Mouse (Mus musculus) fat pad, adult 2 months (tissue): ENCODE results near the gene Rab23.
"Not testable (repeated sequence)": the region's sequence is repeated elsewhere in the genome, so short reads cannot be mapped to it uniquely, and the experiment has no call there.

Experiments used
- DNase-seq: peaks from one replicate; pipeline ENCODE4 v3.0.0-alpha.2; 2011; ENCODE audit warnings: low read depth, low spot score; ENCODE audit errors: extremely low read depth

Rab23 gene

DNA sequence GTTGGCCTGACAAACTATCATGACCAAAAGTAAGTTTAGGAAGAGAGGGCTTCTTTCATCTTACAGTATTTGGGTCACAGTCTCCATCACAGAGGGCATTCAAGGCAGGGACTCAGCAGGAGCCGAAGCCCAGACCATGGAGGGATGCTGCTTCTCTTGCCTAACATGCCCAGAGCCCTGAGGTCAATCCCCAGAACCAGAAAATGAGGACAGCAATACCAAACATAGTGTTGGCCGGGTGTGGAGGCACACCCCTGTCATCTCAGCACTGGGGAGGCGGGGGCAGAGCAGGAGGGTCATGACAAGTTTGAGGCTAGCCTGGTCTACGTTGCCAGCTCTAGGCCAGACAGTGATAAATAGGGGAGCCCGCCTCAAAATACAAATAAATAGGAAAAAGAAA lies 5.4 kb downstream of the Rab23 start:
- DNase-seq = no peak

DNA sequence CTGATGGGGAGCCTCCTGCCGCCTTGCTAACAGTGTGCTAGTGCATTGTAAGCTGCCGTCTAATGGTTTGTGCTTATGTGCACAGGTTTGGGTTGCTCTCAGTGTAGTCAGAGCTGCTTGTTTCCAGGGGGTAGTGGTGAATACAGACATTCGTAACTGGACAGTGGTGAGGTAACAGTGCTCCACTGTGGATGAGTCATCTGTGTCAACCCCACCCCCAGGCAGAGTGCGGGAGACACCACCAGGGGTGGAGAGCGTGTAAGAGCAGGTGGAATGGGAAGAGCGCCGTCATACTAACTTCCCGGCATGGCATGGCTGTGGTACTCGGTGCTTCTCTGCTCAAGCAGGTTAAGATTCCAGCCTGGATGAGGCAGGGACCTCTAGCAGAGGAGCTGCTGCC lies 13.4 kb downstream of the Rab23 start:
- DNase-seq = no peak

DNA sequence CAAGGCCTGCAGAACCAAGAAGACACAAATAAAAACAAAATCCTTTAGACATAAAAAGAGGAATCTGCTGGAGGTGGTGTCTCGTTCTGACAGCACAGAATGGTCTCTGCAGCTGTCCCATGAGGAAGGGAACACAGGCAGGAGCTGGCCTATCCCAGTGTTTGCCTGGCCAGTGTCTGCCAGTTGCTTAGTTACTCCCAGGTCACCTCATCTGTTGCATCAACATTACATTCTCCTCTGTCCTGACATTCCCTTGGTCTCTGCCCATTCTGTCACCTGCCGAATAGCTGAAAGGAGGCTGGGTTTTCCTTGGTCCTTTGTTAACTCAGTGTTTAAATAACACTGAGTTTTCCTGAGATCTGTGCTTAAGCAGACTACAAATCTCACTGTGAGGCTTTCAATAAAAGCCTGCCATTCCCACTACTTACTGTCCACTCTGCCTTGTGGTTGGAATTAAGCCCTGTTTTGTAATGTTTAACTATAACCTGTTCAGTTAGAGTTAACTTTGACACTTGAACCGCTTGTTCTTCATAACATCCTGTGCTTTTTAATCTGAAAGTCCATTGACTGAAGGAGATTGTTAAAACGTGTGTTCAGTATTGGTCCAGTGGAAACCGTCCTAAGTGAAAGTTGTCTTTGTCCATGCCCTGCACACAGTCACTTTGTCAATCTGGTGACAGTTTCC lies 14.5 kb downstream of the Rab23 start:
- no peak for DNase-seq

DNA sequence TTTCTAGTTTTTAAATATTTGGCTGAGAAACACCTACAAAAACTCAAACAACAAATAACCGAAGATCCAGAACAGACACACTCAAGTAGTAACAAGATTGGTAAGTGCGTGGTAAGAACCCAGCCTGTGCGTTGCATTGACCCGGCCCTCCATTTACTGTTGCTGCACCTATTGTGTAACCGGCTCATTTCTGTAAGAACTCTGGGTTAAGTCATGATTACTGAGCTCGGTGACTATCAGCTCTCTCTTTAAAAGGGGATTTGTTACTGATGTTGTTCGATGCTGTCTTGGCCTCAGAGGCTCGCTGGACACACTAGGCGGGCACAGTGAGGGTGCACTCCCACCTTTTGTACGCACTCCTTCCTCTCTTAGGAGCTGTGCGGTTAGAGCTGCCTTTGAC lies 18.6 kb downstream of the Rab23 start:
- DNase-seq = no peak

DNA sequence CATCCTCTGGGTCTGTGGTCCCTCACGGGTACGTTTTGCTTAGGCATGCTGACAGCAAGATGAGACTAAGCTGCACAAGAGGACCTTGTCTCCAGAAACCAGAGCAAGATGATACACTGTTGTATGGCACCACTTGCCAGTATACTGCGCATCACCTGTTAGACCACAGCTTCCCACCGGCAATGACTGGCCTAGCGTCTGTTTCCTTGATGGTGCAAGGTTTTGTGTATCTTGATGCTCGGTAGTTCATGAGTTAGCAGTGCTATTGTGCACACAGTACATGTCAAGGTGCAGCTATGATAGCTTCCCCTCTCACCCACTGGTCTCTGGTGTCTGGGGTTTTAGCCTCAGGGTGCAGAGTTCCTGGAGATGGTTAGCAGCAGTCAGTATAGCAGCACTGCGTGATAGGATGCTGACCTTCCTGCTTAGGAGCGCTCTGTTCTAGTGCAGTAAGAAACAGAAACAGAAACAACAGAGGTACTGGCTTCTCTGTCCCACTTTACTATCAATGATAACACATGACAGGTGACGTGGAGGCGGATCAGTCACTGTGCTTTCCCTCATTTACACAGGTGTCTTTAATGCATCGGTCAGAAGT lies 19.1 kb downstream of the Rab23 start:
- DNase-seq = no peak

DNA sequence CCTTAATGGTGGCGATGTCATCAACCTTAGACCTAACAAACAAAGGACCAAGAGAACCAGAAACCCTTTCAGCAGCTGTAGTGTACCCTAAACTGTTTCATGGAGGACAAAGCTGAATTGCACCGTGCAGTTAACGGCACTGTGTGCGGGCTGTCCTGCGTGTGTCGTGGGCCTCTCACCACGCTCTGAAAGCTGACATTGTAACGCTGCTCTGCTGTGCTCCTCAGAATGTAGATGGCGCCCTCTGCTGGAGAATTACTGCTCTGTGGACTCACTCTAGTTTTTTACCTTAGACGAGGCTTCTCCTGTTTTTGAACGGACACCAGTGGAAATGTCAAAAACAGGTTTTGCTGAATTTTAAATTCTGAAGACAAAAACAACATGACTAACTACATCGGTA lies 19.6 kb downstream of the Rab23 start:
- DNase-seq = no peak

DNA sequence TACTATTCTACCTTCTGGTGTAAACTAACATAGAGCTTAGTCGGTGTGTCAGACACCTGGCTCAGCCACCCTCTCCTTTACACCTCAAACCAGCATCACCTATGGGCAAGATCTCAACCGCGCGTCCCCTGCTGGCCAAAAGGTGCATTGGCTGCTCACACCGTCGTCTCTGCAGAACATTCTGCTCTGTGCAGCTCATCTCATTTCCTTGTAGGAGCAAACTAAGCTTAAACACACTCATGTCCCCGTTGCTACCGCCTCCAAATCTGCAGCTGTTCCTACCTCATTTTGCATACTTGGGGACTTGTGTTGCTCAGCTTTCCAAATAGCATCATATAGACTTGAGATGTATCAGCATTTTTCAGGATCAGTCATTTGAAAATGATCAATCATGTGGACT lies 23.2 kb downstream of the Rab23 start:
- no peak for DNase-seq

DNA sequence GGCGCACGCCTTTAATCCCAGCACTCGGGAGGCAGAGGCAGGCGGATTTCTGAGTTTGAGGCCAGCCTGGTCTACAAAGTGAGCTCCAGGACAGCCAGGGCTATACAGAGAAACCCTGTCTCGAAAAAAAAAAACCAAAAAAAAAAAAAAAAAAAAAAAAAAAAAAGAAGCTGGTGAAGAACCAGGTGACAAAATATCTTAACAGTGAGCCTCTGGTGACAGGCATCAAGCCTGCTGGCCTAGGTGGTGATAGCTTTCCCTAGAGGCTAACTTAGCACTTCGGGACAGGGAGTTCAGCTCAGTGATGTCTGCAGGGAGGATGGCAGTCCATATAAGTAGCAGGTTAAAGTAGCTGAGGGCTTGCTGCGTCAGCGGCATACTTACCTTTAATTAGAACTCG lies 25.1 kb downstream of the Rab23 start:
- not testable (repeated sequence) for DNase-seq

DNA sequence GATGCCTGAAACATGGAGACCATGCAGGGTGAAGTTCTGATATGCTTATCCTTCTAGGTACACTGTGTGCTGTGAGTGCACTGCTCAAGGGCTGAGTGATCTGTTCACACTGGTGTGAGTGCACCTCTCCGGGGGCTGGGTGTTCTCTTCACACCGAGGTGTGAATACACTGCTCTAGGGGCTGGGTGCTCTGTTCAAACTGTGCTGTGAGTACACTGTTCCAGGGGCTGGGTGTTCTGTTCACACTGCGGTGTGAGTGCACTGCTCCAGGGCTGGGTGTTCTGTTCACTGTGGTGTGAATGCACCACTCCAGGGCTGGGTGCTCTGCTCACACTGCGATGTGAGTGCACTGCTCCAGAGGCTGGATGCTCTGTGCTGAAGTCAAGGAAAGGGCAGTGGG lies 26.2 kb downstream of the Rab23 start:
- DNase-seq = no peak

DNA sequence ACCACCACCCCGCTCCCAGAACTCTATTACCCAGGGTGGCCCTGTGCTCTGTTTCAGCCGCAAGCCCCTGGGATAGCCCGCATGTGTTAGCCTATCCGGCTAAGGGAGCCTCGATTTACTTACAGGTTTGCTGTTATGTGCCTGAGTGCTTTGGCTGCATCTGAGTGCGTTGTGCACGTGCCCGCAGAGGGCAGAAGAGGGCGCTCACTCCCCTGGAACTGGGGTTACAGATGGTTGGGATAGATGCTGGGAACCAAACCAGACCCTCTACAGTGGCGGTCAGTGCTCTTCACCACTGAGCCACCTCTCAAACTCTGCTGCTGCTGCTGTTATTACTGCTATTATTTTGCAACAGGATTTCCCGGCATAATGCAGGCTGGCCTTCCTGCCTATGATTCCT lies 29.4 kb downstream of the Rab23 start:
- no peak for DNase-seq

DNA sequence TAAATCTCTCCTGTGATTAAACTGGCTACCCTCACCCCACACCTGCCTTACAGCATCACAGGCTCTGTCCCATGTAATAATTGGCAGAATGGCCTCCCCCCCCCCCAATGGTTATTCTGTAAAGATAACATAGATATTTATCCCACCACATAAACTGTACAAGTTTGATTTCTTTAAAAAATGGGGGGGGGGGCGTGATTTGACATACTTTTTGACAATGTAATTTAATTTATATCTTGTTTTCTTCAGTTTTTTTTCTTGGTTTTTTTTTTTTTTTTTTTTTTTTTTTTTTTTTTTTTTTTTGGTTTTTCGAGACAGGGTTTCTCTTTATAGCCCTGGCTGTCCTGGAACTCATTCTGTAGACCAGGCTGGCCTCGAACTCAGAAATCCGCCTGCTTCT lies 30.0 kb downstream of the Rab23 start:
- DNase-seq = not testable (repeated sequence)

DNA sequence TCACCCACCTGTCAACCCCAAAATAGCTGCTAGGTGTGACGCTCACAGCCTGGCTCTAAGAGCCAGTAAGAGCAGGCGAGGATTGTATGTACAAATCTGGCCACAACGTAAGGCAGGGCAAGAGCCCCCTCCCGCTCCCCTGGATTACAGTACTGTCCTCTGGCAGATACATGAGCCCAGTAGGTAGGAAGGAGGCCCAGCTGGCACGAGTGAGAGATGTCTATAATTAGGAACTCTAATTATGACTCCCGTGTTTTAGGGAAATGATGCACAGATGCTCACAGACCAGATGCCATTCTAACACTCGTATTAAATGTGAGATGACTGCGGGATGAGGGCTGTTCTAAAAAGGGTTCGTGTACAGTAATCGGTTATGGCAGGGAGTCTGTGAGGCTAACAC lies 31.6 kb downstream of the Rab23 start:
- no peak for DNase-seq

DNA sequence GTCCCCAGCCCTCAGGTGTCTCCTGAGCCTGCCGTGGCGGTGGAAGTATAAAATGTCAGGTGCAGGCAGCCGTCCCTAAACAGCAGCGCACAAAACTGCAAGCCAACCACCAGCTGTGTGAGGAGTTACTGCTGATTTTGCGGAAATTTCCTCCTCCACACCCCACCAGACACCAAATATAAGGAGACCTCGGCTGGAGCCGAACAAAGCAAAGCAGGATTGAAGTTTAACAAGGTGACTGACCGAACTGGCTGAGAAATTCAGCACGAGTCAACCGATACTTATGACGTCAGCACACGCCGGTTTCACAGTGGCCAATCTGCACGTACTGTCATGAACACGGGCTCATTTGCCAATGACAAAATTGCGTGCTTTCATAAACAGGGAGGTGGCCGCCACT lies 34.4 kb downstream of the Rab23 start:
- DNase-seq = no peak

DNA sequence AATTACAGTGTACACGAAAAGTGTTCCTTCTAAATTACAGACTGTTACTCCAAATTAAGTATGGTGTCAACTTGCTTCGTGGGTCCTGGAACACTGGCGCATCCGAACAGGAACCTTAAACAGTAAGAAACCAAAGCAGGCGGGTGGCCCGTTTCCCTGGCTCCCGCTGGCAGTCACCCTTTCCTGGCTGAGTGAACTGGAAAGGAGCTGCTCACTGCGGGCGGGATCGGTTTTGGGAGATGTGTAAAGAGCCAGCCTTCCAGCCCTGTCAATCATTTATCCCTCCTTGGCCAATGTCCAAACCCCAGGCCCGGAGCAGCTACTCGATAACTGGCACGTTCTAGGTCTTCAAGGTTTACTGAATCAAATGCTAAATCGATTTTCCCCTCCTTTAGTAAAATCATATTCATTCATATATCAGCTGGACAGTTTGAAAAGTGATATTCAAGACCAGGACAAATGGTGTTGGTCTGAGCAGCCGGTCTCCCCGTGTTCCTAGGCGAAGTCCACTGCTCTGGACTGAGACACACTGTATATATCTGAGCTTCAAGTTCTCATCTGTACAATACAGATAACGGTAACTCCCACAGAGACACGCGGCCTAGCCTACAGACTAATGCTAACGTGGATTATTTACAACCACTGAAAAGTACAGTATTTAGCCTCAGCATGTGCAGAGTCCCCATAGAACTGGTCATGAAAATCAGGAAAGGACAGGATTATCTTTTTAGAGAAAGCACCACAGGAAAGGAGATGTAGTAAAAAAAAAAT lies 35.5 kb downstream of the Rab23 start:
- no peak for DNase-seq

DNA sequence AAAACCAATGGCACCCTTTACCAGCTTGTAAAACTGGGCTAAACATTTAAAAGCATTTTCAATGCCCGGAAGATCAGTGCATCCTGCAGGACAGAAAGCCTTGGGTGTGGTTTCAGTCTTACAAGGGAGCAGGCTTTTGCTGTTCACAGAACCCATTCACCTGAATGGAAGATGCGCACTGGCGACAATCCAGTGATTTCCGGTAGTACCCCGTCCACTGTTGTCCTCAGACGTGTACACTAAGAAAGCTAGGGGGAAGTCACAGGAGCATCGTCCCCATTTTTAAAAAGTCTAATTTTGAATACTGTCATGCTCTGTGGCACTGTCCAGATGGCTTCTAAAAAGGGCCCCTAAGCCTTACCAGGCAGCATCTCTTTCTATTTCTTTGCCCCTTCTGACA lies 36.1 kb downstream of the Rab23 start:
- no peak for DNase-seq

DNA sequence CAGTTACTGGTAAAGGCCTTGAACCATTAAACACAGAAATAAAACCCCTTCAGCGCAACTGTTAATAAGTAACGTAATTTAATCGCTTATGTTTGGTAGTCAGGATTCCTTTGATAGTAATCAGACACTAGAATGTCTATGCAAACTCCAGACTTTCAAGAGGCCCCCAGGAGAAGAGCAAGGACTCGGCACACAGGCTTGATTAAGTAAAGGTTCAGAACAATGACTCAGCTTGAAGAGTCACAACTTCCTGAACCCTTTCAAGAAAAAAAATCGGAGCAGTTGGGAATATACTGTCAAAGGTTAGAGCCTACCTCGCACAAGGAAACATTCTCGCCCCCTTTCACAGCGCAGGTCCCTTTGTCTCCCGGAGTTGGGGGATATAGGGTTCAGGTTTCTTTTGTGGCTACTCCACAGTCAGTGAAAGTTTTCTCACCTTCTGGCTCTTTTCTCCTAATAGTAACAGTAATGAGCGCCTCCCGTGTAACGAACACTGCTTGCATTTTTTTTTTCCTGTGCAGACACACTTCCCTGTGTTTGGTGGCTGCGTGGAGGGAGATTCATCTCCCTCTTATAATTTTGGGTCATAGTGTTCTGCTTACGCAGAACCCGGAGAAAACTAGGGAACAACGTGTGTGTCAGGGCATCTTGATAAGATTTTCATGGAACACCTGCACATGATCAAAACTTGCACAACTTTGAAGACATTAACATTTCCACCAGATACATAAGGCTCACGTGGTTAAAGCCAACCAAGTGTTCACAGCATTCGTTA lies 36.8 kb downstream of the Rab23 start:
- no peak for DNase-seq

DNA sequence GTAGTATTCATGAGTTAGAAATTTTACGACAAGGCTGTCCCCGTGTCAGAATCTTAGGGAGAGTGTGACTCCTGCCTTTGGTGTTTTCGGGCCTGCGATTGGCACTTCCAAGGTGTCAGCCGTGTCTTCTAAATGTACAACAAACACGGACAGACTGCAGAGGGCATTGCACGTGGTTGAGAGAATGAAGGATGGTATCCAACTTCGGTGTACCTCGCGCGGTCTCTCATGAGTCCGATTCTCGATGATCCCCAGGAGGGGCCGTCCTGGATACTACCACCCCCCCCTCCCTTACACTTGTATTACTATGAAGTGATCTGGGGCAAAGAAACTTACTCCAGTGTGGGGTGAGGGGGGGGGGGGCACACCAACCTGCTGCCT lies 37.3 kb downstream of the Rab23 start:
- DNase-seq = no peak

DNA sequence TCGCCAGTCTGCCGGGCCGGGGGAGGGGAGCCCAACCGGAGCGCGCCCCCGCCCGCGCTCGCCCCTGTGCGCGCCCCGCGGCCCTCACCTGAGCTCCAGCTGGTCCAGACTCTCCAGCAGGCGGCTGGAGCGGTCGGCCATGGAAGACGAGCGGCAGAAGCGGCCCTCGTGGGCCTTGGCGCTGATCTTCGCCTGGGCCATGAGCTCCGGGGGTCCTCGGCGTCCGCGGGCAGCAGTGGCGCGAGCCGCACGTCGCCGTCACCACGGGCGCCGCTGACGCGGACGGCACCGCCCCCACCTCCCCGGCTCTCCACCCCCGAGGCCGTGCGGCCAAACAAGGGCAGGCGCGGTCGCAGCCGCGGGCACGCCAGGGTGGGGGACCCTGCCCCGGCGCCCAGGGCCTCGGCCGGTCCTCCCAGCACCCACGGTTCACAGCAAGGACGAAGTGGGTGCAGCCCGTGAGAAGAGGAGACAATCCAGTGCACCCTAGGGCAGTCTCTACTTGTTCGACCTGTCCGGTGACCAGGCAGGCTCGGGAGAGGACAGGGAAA lies 37.9 kb downstream of the Rab23 start, which contains the start of gene Bag2:
Gene Bag2 (minus strand): TSS at position 305 of the 551 bp plus-strand sequence.
- DNase-seq = no peak

DNA sequence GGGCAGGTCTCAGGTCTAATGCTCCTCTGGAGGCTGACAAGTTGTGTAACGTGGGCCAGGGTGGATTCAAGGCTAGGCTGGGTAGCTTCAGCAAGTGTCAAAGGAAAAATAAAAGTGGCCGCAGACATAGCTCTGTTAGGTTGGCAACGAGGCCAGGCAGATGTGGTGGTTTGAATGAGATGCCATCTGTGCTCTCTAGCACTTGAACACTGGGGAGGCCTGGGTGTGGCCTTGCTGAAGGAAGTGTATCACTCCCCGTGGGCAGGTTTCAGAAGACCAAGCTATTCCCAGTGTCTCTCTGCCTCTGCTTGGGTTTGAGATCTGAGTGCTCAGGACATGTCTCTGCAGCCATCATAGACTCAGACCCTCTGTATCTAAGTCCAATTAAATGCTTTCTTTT lies 38.8 kb downstream of the Rab23 start:
- no peak for DNase-seq

DNA sequence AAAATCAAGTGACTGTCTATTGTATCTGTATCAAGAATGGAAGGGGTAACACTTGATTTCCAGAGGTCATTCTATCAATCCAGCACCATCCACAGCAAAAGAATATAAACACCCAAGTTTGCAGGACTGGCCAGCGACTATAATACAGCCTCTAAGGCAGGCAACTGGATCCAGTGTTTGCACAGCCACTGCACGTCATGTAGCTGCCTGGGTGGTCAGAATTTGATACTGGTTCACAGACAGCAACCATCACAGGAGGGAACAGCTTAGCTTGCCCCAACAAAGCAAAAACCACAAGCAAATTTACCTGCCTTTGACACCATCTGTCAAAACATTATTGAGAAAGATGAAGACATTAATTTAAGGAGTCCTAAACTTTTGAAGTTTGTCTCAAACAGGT lies 44.1 kb downstream of the Rab23 start:
- DNase-seq = no peak

DNA sequence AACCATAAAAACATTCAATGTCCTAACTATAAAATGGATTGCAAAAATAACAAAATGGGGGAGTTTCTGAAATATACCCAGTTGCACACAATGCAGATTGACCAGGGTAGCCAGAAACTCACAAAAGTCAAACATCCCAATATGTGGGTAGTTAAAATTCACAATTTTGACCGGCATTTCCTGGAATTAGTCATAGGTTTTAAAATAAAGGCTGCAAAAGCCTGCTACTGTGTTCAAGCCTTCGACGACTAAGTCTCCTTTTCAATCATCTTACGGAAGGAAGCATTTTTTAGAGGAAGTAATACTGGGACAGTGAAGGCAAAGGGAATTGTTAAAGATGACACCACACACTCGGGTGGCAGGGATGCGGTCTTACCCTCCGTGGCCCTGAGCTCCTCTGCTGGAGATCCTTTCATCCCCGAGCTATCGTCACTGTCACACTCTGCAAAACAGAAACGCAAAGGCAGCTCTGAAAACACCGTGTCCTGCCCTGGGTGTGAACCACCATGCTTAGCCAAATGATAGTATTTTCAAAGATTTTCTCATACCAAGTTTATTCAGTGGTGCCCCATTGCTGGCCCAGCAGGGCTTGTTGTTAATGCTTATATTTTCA lies 45.9 kb downstream of the Rab23 start:
- DNase-seq = no peak
